Mouse (Mus musculus) testis, postnatal 10 days (tissue): ENCODE data around the gene Cog6.

Experiments used
- DNase-seq: peaks from one replicate; pipeline ENCODE4 v3.0.0; 2021; ENCODE audit warnings: low spot score

Cog6 gene

DNA sequence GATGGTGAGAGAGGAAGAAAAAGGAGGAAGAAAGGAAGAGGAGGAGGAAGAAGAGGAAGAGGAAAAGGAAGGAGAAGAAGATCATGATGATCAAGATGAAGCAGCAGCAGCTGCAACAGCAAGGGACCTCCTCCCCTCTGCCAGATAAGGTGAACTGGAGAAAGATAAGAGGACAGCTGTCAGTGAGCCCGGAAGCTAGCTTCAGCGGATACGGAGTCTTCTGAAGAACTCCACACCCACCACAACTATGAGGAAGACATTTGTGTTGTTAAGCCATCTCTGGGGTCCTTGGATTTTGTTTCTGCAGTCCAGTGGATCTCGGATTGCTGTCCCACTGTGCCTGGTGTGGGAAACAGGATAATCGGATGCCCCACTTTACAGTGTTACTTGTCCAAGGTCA lies 15.4 kb upstream of the Cog6 start:
- DNase-seq = no peak

DNA sequence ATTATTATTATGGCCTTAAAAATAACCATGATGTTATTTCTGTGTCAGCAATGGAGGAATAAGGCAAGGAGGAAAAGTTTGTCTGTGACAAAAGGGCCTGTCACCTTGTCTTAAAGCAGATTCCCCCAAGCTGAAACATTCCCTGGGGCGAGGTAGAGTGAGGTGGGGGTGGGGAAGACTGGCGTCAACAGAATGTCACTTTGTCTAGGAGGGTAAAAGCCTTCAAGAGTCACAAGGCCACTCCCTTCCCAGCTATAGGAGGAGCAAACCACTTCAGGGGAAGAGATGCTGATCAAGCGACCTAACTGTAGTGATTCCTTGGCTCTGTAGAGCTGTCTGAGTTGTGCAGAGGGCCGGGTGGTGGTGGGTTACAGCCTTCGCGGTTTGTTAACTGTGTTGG lies 14.5 kb upstream of the Cog6 start:
- DNase-seq = no peak

DNA sequence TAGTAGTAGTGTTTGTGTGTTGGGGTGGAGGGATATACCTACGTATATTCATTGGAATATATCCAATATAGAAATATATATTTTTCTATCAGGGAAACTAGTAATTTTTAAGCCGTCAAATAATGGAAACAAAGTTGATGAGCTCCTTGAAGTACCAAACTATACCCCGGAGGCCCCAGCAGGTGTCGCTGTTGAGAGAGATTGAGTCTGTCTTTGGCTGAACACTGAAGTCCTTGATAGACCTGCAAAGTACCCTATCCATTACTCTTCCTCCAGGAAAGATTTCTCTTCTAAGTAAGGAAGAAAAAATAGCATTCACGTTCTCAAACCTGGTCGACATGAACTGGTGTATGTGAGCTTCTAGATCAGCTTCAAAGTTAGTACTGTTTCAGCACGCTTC lies 12.0 kb upstream of the Cog6 start:
- DNase-seq = peak; percentile 88

DNA sequence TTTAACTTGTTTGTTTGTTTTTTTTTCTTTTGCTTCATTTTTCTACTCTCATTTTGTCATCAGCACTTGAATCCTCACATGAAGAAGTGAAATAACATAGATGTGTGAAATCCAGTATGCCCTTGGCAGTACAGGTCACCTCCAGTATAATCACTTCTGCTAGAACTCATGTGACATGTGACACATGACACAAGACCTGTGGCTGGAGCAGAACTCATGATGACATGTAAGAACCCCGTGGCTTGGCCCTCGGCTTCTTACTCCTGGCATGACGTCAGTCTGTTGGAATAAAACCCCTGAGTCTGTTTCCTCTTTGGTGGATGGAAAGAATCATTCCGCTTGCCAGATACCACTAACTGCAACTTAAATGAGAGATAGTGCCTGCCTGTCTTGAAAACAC lies 10.3 kb upstream of the Cog6 start:
- DNase-seq = no peak

DNA sequence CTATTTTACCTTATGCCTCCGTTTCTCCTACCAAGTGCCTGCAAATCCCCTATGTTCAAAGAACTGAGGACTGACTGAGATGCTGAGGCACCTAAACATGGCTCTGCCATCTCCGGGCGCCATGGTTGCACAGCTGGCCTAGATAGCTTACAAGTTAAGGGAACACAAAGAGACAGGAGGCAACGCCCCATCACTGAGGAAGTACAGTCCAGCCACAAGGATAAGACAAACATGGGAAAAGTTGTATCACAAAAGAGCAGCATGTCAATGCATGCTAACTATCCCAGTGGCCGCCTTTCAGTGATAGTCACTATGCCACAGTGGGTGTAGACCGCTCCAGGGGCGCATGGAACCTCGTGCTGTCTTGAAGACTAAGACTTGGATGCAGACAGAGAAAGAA lies 9.6 kb downstream of the Cog6 start:
- DNase-seq = no peak

DNA sequence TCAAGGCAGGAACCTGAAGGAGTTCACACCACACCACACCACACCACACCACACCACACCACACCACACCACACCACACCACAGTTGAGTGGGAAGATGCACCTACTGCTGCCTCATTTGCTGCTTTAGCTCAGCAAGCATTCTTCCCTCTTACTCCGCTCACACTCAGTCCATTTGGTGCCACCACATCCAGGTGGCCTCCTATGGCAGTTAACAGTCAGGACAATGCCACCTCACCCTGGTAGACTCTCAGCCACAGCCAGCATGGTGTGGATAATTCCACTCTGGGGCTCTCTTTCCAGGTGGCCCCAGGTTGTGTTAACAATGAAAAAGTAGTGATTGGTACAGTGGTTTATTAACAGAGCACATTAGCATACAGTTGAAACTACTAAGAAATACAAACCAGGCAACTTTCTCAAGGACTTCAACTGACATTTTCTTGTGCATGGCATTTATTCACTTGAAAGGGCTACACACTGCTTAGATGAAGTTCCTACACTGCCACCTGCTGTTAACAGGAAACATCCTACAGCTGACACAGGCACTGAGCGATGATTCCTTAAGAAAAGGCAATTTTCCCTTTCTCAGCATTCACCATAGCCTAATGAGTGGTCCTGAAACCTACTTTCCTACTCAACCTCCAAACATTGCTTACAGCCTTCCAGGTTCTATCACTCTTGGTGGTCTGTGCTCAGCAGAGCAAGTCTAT lies 12.5 kb downstream of the Cog6 start:
- DNase-seq = no peak

DNA sequence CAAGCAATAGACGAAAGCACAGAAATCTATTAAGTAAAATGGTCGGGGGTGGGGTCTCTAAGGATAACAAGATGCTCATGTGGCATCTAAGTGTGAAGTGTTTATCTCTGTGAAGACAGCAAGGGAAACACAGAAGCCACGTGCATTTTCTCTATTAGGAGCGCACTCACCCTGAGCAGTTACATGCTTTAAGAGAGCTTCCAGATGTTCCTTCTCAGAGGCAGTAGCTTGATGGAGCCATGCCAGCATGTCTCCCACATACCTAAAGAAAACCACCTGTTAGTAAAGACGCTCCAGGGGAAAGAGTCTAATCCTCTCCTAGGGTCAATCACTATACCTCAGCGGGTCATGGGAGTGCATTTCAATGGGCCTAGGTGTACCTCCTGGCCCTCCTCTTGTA lies 15.0 kb downstream of the Cog6 start:
- no peak for DNase-seq

DNA sequence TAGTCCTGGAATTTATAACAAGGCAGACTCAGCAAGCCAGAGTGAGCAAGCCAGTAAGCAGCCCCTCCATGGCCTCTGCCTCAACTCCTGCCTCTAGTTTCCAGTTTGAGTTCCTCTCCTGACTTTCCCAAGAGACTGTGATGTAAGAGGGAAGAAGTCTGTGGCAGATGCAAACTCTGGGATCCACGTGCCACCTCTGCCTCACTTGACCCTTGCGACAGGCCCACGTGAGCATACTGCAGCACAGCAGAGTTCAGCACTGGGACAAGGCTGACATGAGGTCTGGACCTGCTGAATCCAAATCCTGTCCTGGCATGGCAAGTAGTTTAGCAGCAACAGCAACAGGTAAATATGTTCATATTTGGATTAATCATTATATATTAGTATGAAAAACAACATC lies 17.0 kb downstream of the Cog6 start:
- DNase-seq = no peak

DNA sequence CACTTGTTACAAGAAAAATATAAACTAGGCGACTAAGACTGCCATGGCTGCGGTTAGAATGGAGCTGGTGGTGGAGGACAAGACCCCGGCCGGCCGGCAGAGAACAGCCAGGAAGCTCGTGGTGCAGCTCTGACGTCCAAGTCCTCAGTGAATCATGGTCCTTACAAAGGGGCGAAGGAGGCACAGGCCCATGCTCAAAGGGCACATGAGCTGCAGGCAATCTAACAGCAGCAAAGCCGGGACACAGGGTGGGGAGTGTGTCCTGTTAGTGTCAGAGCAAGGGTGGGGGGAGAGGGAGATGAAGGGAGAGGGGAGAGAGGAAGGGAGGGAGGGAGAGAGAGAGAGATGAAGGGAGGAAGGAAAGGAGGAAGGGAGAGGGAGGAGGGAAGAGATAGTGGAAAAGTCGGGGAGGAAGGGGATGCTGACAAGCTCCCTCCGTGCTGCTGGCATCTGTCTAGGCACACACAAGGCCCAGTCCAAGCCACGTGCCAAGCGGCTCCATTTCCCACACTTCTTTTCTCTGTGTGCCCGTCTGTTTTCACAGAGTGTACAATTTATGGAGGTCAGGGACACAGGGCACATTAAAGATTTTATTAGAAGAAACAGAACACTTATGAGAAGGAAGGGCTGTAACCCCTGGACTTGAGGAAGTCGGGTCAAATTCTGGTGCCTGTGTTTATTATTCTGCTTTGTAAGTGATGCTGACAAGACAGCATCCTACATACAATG lies 17.9 kb downstream of the Cog6 start:
- DNase-seq = no peak

DNA sequence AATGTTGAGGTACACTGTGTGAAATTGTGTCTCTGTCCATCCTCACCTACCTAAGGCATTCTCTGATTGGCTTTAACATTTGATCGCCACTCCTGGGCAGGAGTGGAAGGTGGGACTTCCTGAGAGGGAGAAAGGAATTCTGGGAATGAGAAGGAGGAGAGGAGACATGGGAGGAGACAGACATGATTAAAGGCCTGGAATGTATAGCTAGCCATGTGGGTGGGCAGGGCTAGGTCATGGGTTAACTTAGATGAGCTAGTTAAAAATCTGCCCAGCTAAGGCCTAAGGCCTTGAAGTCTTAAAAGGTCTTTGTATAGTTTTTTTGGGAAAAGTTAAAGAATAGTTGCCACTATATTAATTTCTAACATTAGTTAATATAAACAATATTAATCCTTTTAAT lies 19.7 kb downstream of the Cog6 start:
- DNase-seq = no peak

DNA sequence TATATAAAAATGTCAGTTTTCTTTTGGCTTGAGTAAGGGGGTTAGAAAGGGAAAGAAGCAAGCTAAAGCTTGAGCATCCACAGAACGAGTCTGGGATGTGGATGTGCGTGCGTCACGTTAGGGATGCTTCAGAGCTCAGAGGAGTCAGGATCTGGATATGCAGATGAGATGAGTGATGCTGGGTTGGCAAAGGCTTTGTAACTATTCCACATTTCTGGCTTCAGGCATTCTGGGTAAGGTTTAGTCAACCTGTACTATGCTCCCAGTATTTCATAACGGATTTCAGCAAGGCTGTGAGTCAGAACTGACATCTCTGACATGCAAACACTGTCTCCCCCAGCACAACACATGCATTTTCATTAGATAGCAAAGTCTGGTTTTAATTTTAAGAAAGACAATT lies 20.4 kb downstream of the Cog6 start:
- no peak for DNase-seq

DNA sequence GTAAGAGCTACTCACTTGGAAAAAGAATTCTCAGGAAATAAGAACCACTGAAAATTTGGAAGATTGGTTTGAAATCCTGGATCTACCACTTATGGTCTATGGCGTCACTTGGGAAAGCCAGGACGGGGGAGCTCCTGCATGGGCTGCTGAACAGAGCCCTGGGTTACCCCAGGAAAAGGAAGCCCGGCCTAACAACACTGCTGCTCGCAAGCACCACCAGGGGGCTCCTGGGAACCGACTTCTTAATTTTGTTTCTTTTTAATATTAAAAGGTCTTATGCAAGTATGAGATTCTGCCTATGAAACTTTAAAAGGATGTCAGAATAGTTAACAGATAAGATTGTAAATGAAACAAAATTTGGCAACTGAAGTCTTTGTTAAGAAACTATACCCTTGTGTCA lies 22.4 kb downstream of the Cog6 start:
- no peak for DNase-seq

DNA sequence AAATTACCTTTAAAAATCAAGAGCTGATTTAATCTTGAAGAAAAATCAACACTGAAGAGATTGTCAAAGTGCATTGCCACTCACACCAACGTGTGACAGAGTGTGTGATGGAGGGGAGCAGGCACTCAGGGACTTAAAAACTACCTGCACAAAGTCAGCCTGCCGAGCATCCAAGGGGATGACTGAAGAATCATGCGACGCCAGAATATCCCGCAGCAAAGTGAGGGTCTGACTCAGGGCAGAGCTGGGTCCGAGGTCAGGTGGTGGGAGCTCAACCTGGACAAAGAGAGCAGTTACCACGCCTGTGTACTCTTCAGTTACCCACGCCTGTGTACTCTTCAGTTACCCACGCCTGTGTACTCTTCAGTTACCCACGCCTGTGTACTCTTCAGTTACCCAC lies 23.7 kb downstream of the Cog6 start:
- no peak for DNase-seq

DNA sequence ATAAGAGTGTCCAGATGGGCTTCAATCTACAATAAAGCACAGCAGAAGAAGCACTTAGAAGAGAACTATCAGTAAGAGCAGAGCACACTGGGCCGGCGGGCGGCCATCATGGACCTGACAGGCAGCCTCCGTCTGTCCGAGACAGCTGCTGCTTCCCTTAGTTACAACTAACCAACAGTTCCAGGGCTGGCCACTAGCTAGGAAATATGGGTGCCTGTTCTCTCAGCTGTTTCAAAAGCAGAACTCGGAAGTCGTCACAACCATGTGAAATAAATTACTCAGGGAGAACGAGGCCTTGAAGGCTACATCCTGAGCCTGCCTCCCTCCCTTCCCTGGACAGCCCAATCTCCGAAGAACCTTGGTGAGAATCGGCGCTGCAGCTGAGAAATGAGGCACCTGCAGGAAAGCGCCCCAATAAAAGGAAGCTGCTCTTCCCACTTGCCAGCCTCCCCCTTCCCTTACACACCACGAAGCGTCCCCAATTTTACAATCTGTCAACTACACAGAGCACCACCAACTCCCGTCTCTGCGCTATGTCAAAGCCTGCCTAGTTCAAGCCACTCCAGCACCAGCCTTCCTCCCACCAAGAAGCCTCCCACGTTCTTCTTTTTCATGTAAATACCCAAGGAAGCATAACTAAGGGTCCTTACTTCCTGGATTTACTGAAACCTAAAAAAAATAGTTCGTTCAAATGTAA lies 26.8 kb downstream of the Cog6 start:
- no peak for DNase-seq

DNA sequence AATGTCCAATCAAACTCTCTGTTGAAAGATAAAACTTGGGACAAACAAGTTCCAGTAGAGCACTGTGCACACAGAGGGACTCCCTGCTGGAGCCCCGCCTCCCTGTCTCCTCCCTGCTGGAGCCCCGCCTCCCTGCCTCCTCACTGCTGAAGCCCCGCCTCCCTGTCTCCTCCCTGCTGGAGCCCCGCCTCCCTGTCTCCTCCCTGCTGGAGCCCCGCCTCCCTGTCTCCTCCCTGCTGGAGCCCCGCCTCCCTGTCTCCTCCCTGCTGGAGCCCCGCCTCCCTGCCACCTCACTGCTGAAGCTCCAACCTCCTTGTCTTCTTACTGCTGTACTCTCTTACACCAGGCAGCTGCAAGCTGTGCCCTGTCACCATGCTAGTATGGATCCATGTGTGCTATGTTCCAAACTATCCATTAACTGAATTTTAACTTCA lies 31.5 kb downstream of the Cog6 start:
- peak; percentile 54 for DNase-seq

DNA sequence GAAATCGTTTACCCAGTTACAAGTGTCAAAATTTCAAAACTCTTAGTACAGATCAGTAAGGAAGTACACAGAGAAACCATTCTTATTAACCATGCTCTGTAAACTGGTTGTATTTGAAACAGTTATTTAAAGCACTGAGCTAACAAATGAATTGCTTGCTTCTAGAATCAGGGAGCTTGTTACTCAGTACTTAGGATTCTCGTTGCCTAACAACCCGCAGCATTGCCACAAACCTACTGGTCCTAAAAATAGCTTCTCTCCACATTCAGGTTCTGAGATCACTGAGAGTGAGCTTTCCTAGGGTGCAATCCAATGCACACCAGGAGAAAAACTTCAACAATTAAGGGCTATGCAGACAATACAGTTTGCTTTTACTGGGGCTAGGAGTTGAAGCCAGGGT lies 33.3 kb downstream of the Cog6 start:
- DNase-seq = no peak

DNA sequence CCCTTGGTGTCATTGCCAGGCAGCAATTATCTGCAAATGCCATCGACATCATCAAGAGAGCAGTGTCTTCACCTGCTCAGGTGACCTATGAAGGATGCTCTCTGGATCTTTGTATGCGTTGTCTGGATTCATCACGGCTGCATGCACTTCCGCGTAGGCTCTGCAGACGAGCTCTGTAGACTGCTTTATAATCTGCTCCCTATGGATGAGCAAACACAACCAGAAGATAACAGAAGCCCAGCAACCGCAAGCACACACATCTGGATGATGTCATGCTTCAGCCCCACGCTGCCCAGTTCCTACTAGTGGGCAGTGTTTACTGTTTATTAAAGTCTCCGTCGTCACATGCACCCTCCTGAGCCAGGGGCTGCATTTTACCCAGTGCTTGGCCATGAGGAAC lies 34.0 kb downstream of the Cog6 start:
- DNase-seq = no peak

DNA sequence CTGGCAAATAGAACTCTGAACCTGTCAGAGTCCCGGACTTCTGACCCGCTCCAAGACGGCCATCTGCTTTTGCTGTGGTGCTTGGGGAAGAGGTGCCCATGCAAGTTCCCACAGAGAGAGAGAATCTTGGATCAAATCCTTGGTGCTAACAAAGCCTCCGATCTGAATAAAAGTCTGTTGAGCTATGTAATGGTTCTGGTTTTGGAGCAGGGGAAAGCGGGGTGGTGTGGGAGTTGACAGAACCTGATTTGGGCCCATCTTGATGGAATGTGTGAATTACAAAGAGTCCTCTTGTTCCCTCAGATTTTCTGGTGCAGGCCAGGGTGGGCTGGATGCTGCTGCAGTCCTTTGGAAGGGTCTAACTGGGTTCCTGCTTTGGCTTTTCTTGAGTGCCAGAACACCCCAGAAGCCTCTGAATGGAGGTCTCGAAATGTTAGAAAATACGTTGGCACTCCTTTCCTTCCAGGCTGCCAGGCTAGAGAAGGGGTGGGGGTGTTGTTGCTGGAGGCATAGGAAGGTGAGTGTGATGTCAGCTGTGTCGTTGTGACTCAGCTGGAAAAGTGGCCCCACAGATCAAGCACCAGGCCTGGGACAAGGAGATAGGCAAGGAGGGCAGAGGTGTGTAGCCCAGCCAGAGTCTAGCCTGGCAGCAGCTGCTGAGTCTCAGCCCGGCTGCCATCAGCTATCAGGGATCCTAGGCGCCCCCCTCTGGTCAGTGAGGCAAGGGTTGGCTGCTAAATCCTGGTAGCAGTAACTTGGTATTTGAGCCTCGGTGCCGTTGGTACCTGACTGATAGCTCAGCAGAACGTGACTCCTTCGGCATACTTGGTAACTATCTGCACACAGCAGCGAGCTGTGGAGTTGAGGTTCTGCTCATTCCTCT lies 42.1 kb downstream of the Cog6 start:
- DNase-seq = peak; percentile 91

DNA sequence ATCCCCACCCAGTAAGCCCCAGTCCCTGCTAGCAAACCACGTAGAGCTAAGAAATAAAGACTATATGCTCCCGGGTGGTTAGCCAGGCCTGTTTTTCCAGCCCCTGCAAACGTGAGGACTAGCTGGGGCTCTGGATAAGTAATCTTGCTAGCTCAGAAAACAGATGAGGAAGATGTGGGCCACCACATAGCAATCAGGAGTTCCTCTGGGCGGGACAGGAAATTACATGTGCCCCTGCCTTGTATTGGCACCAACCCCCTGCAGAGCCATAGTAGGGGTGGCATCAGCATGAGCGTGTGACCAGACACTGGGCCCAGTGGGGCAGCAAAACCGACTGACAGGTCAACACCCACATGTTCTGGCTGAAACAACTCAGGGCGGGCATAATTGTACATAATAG lies 44.1 kb downstream of the Cog6 start:
- no peak for DNase-seq

DNA sequence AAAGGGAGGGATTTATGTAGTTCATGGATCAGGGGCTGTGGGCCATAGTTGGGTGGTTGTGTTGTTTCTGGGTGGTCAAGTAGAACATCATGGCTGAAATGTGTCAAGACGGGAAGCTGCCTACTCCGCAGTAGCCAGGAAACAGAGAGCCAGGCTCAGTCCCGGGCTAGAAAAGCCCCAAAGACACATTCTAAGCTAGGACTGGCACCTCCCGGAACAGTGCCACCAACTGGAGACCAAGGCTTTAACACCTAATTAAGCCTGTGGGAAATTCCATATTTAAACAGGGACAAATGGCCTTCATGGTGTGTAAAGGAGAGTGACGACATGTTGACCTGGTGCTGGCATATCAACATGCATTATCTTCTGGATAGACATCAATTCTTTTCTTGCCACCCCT lies 50.0 kb downstream of the Cog6 start:
- no peak for DNase-seq

DNA sequence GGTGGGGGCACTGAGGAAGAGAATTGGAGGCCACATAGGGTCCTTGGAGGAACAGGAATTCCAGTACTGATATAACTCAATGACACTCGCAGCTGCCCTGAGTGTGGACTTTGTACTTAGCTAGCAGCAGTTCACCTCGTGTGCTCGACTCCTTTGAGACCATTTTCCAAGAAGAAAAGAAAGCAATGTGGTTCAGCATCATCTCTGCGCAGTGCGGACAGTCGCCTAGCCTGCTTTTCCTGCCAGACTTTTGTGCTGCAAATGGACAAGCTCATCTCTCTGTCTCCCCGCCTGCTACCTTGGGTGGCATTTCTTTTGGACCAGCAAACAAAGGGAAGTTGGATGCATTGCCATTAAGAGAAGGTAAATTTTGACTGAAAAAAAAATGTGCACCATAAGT lies 52.8 kb downstream of the Cog6 start:
- DNase-seq = no peak

DNA sequence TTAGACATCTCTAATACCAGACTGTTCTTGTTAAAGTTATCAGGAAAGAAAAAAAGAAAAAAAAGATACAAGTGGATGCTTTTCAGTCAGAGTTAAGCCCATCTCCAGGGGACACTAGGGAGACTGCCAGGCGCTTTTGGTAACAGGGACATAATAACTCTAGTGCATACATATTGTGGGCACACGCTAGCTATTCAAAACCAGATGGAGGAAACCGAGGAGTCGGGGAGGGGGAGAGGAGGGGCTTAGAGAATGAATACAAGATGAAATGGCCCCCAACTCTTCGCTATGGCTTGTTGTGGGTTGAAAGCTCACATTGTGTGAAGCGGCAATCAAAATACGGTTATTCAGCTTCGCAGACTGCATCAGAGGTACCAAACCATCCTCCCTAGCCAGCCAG lies 53.6 kb downstream of the Cog6 start:
- DNase-seq = no peak
